Mouse (Mus musculus): ENCODE measurements at regions not wholly inside any gene's neighbourhood (a gene's known extent, or its start where the extent isn't known, plus 50 kb on each side); places are given as distances from the start of the nearest gene placed in this dataset.

DNA sequence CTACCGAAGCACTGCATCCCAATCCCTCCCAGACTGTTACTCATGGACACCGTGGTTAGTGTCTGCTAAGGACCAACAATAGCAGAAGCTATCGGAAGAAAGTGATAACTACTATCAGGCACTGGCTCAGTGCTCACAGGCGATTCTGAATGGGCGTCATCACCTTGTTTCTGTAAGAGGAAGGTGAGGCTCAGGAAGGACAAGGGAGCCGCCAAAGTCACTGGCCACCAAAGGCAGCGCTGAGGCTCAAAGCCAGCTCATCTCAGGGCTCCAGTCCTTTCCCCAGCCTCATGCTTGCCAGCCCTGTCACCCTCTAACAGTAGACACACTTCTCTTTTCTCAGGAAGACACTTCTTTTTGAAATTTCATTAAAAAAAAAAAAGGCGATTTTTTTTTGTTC is 270.4 kb downstream of the Rngtt start:
- no peaks in the 10 kb centered on the region for H3K9me3 ChIP-seq (replicated peaks; ENCODE audit: control insufficient read depth, low read length)
- WGBS: 84% methylated on average over 8 of the region's 8 CpGs
- ATAC-seq (replicated peaks; ENCODE audit: insufficient number of reproducible peaks, low FRiP score, low TSS enrichment, low read depth) (no peak), DNase-seq (ENCODE audit: low spot score) (no peak)
- no peak overlapping the region for H3K9ac ChIP-seq (replicated peaks; ENCODE audit: low read length)
- no peak overlapping the region for H3K4me3 ChIP-seq (ENCODE audit: low read depth, low read length)
- H3K4me2 ChIP-seq (ENCODE audit: low read depth, low read length): no peak overlapping the region
- no peaks in the 10 kb centered on the region for H3K4me1 ChIP-seq (ENCODE audit: control insufficient read depth, insufficient read depth, low read length)
- H3K27me3 ChIP-seq (ENCODE audit: control insufficient read depth, insufficient read depth, low read length): no peaks in the 10 kb centered on the region
- H3K27ac ChIP-seq (replicated peaks; ENCODE audit: low read depth, low read length): no peak overlapping the region
- H3K36me3 ChIP-seq (replicated peaks; ENCODE audit: control insufficient read depth, insufficient read depth, low read depth, low read length): no peaks in the 10 kb centered on the region

DNA sequence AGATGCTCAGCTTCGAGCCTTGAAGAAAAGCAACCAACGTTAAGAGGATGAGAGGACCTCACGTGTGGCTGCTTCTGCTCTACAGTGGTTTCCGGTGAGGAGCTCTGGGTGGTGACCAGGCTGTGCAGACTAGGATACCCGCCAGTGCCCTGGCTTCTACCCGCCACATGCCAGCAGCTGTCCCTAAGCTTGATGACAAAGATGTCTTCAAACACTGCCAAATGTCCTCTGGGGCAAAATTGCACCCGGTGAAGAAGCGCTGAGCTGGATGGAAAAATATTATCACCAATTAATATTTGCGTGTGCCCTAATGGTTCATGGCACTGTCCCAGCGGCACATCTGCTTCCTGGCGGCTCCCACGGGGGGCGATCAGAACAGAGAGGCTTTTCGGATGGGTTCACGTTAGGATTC is 271.1 kb downstream of the Rngtt start:
- Histone ChIP-seq H3K27ac (replicated peaks; ENCODE audit: low read depth, low read length) (no peak overlapping the region), H3K36me3 (replicated peaks; ENCODE audit: control insufficient read depth, insufficient read depth, low read depth, low read length) (no peaks in the 10 kb centered on the region), H3K4me1 (ENCODE audit: control insufficient read depth, insufficient read depth, low read length) (no peaks in the 10 kb centered on the region), H3K9ac (replicated peaks; ENCODE audit: low read length) (no peak overlapping the region), H3K9me3 (replicated peaks; ENCODE audit: control insufficient read depth, low read length) (no peaks in the 10 kb centered on the region), H3K27me3 (ENCODE audit: control insufficient read depth, insufficient read depth, low read length) (no peaks in the 10 kb centered on the region), H3K4me3 (ENCODE audit: low read depth, low read length) (no peak overlapping the region), H3K4me2 (ENCODE audit: low read depth, low read length) (no peak overlapping the region)
- DNase-seq (ENCODE audit: low spot score) (no peak), ATAC-seq (replicated peaks; ENCODE audit: insufficient number of reproducible peaks, low FRiP score, low TSS enrichment, low read depth) (no peak)
- 84% methylated on average over 15 of the region's 15 CpGs for WGBS

DNA sequence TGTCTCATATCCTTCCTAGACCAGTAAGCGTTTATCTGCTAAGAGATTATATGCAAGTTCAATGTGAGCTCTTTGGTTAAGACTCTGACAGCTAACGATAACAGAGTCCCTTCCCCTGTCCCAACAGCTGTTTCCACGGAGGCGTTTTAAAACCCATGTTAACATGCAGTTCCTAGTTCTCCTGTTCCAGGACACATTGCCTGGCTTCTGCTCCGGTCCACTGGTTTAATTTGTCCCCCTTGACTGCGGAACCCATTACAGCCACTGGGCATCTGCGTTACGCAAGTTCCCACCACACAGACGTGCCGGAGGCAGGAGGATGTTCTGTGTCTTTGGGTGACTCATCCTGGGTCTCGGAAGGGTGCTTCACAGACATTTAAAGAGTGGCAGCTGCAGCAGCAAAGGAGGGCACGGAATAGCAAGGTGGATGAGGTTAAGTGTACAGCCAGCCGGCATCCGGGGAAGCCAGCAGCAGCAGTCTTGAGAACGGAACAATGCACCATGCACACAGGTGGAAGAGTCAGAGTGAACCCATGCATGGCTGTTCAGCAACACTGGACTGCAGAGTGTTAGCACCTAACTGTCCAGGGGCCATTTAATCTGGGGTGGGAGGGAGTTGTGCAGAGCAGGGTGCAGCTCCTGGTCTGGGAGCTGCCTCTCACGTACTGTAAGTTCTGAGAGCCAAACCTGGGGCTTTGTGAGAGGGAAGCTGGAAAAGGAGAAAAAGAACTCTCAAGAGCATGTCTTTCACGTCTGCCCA is 271.8 kb downstream of the Rngtt start:
- no peak overlapping the region for H3K4me2 ChIP-seq (ENCODE audit: low read depth, low read length)
- ATAC-seq (replicated peaks; ENCODE audit: insufficient number of reproducible peaks, low FRiP score, low TSS enrichment, low read depth) (no peak), DNase-seq (ENCODE audit: low spot score) (no peak)
- no peaks in the 10 kb centered on the region for H3K36me3 ChIP-seq (replicated peaks; ENCODE audit: control insufficient read depth, insufficient read depth, low read depth, low read length)
- 83% methylated on average over 17 of the region's 17 CpGs for WGBS
- H3K27ac ChIP-seq (replicated peaks; ENCODE audit: low read depth, low read length): no peak overlapping the region
- H3K27me3 ChIP-seq (ENCODE audit: control insufficient read depth, insufficient read depth, low read length): no peaks in the 10 kb centered on the region
- H3K9ac ChIP-seq (replicated peaks; ENCODE audit: low read length): no peak overlapping the region
- no peak overlapping the region for H3K4me3 ChIP-seq (ENCODE audit: low read depth, low read length)
- H3K4me1 ChIP-seq (ENCODE audit: control insufficient read depth, insufficient read depth, low read length): no peaks in the 10 kb centered on the region
- no peaks in the 10 kb centered on the region for H3K9me3 ChIP-seq (replicated peaks; ENCODE audit: control insufficient read depth, low read length)

DNA sequence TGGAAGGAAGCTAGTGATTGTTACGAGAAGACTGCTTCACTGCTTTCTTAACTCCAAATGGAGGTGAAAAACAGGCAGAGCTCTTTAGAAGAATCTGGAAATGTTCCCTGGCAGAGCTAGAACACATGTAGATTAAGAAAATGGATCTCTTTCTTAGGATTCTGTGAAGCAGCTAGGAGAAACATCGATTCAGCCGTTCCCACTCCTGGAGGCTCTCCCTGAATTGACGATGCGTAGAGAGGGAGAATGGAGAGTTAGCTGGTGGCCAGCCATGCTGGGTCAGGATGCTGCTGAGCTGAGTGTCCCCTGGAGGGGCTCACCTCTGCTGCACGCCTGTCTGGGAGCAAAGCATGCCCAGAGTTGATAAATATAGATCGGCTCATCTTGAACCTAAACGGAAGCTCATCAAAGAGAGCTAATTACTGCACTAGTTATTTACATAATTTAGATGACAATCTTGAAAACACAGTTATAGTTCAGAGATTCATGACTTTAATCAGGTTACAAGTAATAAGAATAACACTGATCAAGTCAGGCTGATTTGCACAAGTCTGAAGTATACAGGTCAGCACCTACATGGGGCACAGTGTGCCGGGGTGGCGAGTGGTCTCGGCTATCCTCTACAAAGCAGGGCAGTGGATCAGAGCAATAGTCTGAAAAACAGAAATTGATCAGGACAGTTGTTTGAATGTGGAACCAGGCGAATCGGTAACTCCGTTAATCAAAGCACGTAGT is 273.0 kb downstream of the Rngtt start:
- Histone ChIP-seq H3K4me2 (ENCODE audit: low read depth, low read length) (no peak overlapping the region), H3K27me3 (ENCODE audit: control insufficient read depth, insufficient read depth, low read length) (no peaks in the 10 kb centered on the region), H3K4me1 (ENCODE audit: control insufficient read depth, insufficient read depth, low read length) (no peaks in the 10 kb centered on the region), H3K27ac (replicated peaks; ENCODE audit: low read depth, low read length) (no peak overlapping the region), H3K9me3 (replicated peaks; ENCODE audit: control insufficient read depth, low read length) (no peaks in the 10 kb centered on the region), H3K36me3 (replicated peaks; ENCODE audit: control insufficient read depth, insufficient read depth, low read depth, low read length) (no peaks in the 10 kb centered on the region), H3K4me3 (ENCODE audit: low read depth, low read length) (no peak overlapping the region), H3K9ac (replicated peaks; ENCODE audit: low read length) (no peak overlapping the region)
- ATAC-seq (replicated peaks; ENCODE audit: insufficient number of reproducible peaks, low FRiP score, low TSS enrichment, low read depth) (no peak), DNase-seq (ENCODE audit: low spot score) (no peak)
- 84% methylated on average over 15 of the region's 15 CpGs for WGBS

DNA sequence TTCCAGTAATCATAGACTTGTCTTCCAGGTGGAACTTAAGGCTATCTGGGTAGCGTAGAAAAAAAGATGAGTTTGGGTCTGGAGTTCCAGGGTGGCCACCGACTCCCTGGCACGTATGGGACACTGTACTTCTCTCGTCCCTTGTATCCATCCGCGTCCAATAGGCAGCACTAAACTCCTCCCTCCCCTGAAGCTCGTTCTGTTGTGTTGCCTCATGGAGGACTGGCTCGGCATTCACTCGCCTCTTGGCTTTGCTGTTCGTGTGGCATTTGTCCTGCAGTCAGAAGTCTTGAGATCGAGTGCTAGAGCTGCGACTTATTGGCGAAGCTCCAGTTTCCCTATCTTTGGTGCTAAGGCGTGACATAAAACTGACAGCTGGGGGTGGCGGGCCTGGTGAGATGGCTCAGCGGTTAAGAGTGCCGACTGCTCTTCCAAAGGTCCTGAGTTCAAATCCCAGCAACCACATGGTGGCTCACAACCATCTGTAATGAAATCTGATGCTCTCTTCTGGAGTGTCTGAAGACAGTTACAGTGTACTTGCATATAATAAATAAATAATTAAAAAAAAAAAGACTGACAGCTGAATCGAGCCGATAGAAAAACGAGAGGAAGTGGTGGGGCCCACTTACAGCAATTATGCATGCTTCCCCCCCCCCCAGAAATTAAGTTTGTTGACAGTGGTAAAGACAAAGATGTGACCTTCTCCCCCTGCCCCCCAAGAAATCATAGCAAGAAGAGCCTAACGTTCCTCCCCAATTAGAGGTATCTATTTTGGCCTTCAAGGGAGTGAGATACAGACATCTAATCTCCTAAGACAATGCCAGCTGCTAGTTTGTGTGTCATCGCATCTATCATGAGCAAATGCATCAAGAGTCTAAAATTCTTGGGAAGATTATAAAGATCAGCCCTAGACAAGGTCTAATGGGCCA is 274.1 kb downstream of the Rngtt start:
- ATAC-seq (replicated peaks; ENCODE audit: insufficient number of reproducible peaks, low FRiP score, low TSS enrichment, low read depth) (no peak), DNase-seq (ENCODE audit: low spot score) (no peak)
- H3K9ac ChIP-seq (replicated peaks; ENCODE audit: low read length): no peak overlapping the region
- no peak overlapping the region for H3K27ac ChIP-seq (replicated peaks; ENCODE audit: low read depth, low read length)
- no peak overlapping the region for H3K4me3 ChIP-seq (ENCODE audit: low read depth, low read length)
- peaks cover 4% of the 10 kb centered on the region; the same call in 1 of the 2 replicates for H3K4me1 ChIP-seq (ENCODE audit: control insufficient read depth, insufficient read depth, low read length)
- no peaks in the 10 kb centered on the region for H3K9me3 ChIP-seq (replicated peaks; ENCODE audit: control insufficient read depth, low read length)
- 90% methylated on average over 22 of the region's 22 CpGs for WGBS
- H3K4me2 ChIP-seq (ENCODE audit: low read depth, low read length): no peak overlapping the region
- H3K27me3 ChIP-seq (ENCODE audit: control insufficient read depth, insufficient read depth, low read length): no peaks in the 10 kb centered on the region
- H3K36me3 ChIP-seq (replicated peaks; ENCODE audit: control insufficient read depth, insufficient read depth, low read depth, low read length): no peaks in the 10 kb centered on the region

DNA sequence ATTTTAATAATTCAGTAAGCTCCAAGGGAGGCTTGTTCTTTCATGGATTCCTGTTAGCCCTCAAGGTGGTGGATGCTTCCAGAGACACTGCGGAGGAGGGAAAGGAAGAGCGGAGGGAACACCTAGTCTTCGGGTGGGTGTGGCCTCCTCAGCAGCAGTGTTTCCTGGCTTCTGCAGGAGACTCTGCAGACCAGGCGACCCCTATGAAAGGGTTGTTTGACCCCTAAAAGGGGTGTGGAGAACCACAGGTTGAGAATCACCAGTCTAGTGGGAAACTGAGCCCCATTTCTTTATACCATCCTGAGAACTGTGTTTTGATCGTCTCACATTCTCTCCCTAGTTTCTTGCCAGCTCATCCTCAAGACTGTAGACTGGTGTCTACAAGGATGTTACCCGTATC is 275.7 kb downstream of the Rngtt start:
- Histone ChIP-seq H3K4me1 (ENCODE audit: control insufficient read depth, insufficient read depth, low read length) (peaks cover 4% of the 10 kb centered on the region; the same call in 1 of the 2 replicates), H3K27ac (replicated peaks; ENCODE audit: low read depth, low read length) (no peak overlapping the region), H3K4me2 (ENCODE audit: low read depth, low read length) (no peak overlapping the region), H3K9ac (replicated peaks; ENCODE audit: low read length) (no peak overlapping the region), H3K9me3 (replicated peaks; ENCODE audit: control insufficient read depth, low read length) (no peaks in the 10 kb centered on the region), H3K27me3 (ENCODE audit: control insufficient read depth, insufficient read depth, low read length) (no peaks in the 10 kb centered on the region), H3K36me3 (replicated peaks; ENCODE audit: control insufficient read depth, insufficient read depth, low read depth, low read length) (no peaks in the 10 kb centered on the region), H3K4me3 (ENCODE audit: low read depth, low read length) (no peak overlapping the region)
- WGBS: 75% methylated on average over 6 of the region's 6 CpGs
- ATAC-seq (replicated peaks; ENCODE audit: insufficient number of reproducible peaks, low FRiP score, low TSS enrichment, low read depth) (no peak), DNase-seq (ENCODE audit: low spot score) (no peak)

DNA sequence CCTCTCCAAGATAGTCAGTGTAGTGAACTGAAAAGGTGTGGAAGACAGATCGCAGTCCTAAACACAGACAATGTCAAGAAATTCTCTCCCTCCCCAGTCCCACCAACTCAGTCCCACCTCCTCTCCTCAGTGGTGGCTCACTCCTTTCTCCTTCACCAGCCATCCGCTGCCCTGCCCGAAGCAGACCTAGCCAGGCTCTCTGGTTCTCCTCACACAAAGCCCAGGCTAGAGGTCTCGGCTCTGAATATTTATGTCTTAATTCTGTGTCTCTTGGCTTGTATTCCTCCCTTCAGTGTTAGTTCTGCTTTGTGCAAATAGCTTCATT is 276.1 kb downstream of the Rngtt start:
- WGBS: 51% methylated on average over 4 of the region's 4 CpGs
- Histone ChIP-seq H3K4me2 (ENCODE audit: low read depth, low read length) (no peak overlapping the region), H3K9ac (replicated peaks; ENCODE audit: low read length) (0 out of 2 replicates have a peak overlapping the region, but pooled peaks have one; percentile 11), H3K27me3 (ENCODE audit: control insufficient read depth, insufficient read depth, low read length) (no peaks in the 10 kb centered on the region), H3K4me3 (ENCODE audit: low read depth, low read length) (no peak overlapping the region), H3K27ac (replicated peaks; ENCODE audit: low read depth, low read length) (no peak overlapping the region), H3K4me1 (ENCODE audit: control insufficient read depth, insufficient read depth, low read length) (peaks cover 4% of the 10 kb centered on the region; the same call in 1 of the 2 replicates), H3K9me3 (replicated peaks; ENCODE audit: control insufficient read depth, low read length) (no peaks in the 10 kb centered on the region), H3K36me3 (replicated peaks; ENCODE audit: control insufficient read depth, insufficient read depth, low read depth, low read length) (no peaks in the 10 kb centered on the region)
- ATAC-seq (replicated peaks; ENCODE audit: insufficient number of reproducible peaks, low FRiP score, low TSS enrichment, low read depth) (no peak), DNase-seq (ENCODE audit: low spot score) (no peak)
